Mouse (Mus musculus) adrenal gland, adult 18-20 months (tissue): ENCODE results near the gene 6030498E09Rik. TPM values are rescaled to one million over a fixed set of nuclear protein-coding genes. Genes with fewer than 3 reads are reported as not detected.

ENCODE experiments used
- DNase-seq, 2 experiments: peaks; one replicate each; pipeline ENCODE4 v3.0.0; 2021 to 2022; ENCODE audit warnings: low spot score in 2 of 2
- long read RNA-seq, 2 experiments: library from polyadenylated mRNA; stranded (forward); transcript quantifications; one replicate each; pipeline ENCODE4 v2.0.0; 2021
- microRNA-seq, 2 experiments: library from miRNA; unstranded; fragments of <30 nt; microRNA quantifications; one replicate each; pipeline ENCODE4 v1.2.0; 2021; ENCODE audit warnings: borderline number of aligned reads in 2 of 2
- total RNA-seq, 2 experiments: library from RNA; stranded (reverse); gene quantifications; 1 replicate in 1 of 2; 2 replicates in 1 of 2; pipeline ENCODE4 v1.2.3; 2021

The 6030498E09Rik gene
- under 1 TPM in 1 of 2 experiments, not detected in 1; 0.22 TPM for total RNA-seq
- long read RNA-seq, experiment 1, result 0 reads
- long read RNA-seq, experiment 2, result 0 reads

DNA sequence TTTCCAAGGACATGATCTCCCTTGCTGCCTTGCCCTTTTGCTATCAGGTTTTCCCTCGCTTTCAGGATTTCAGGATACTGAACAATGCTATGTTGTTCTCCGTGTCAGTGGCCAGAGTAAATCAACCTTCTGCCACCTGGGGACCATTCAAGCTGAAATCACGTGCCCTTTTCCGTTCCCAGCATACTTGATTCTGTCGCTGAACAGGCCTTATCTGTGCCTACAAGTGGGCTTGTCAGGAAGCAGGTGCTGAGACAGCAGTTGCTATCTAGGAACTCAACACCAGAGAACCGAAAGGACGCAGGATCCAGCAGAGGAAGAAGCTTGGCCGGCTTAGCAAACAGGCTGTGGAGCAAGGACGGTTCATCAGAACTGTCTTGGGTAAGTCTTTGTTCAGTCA is at the start of gene 6030498E09Rik:
Gene 6030498E09Rik, plus strand, starts transcription at position 194 of the 400 bp plus-strand sequence.
- DNase-seq, result no peak

DNA sequence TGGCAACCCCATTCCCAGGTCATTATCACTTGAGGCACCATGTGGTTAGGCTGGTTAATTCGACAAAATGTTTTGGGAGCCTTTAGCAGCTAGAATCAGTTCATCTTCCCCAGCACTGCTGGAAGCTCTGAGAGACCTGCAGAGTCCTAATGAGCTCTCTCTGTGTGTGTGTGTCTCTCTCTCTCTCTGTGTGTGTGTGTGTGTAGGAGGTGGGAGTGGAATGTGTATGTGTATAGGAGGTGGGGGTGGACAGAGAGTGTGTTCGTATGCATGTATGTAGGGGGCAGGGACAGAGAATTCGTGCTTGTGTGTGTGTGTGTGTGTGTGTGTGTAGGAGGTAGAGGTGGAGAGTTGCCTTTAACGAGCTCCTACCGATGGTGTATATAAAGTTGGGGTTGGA is 42.4 kb upstream of the 6030498E09Rik start:
- DNase-seq, result no peak

DNA sequence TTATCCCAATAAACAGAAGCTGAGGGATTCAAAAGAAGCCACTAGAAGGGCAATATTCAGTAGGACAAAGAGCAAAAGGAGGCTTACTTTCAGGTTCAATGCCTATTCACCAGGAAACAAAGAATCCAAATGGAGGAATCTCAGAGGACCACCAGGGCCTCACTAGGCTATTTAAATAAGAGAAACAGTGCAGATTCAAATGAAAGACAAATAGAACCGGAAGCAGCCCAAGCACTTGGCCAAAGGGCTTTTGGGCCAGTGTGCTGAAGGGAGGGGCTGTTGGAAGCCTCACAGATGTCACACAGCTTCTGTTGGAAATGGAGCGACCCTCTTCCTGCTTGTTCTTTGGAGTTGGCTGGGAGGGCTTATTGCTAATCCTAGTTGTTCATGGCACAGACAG is 41.8 kb upstream of the 6030498E09Rik start:
- no peak for DNase-seq

DNA sequence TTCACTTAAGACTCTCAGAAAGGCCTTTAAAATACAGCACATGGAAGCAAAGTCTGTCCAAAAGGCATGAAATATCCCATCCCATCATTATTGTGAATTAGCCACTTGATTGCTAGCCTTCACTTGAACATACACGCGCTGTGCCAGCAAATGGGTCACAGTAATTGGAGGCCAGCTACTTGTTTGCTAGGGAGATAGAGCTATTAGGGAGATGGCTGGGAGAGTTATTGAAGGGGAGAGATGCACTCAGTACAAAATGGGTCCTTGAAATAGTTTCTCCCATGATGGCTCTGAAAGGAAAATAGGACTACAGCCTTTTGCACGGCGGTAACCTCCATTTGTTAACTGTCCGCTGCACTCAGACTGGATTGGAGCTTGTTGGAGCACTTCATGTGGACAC is 38.8 kb upstream of the 6030498E09Rik start:
- no peak for DNase-seq

DNA sequence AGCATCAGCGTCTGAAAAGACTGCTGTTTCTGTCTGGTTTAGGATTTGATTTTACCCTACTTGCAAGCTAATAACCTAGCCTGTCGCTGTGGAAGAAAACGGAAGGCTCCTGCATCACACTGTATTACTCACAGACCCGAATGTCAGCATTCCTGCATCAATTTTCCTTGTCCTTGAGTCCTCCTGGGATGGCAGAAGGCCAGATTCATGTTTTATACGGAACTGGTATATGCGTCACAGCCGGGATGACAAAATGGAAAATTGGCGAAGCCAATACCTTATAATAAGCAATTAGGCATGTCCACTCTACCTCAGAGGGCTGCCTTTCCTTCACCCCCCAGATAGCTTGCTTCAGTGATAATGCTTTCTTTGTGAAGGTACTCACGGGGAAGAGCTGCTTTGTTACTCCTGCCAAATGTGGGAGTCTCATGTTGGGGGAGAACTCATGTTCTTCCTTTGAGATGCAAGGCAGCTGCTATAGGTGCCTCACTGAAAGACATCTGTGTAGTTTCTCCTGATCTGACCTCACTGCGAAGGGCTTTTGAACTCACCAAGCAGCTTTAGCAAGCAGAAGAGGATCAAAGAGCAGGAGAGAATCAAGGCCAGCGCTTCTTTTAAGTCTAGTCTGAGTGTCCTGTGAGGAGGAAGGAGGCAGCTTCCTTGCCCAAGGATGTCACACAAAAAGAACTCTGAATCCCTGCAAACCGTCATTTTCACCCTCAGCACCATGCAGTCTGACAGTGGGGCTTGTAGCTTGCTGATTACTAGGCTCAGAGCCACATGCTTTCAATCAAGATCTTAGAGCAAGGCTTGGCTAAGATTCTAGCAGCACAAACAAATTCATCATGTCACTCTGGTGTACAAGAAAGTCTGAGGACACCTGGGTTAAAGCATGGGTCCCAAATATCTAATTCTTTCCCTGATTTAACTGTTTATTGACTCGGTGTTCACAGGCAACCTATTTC is 37.3 kb upstream of the 6030498E09Rik start:
- peak; percentile 18 to 40 for DNase-seq

DNA sequence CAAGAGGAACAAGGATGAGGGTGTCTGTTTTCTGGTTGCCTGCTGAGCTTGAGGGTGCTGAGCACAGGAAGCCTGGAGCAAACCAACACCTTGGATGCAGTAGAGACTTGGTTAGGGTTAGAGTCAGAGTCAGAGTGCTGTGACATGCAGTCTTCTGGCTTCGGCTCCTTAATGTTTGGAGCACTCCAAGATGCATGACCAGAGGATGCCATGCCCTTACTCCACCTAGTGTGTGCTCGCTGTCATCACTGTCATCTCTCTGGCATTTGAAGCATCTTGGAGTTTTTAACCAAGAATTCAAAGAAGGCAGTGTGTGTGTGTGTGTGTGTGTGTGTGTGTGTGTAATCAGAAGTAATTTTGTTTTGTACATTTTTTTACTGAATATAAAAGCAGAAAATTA is 1.0 kb upstream of the 6030498E09Rik start:
- no peak for DNase-seq

DNA sequence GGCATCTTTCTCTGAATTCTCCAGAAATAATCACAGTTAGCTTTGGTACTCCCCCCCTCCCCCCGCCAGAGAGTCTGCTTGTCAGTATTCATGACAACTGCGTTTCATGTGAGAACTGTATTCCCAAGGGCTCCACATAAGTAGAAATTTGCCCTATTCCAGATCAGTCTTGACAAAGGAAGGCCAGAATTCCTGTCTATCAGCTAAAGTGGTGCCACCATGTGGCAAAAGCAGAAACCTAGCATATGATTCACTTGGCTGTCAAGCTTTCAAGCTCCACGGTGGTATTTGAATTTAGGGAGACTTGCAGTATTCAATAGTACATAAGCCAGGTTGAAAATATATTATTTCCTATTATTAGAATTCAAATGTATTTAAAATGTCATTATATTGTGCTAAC is 585 bp upstream of the 6030498E09Rik start:
- DNase-seq, result no peak

DNA sequence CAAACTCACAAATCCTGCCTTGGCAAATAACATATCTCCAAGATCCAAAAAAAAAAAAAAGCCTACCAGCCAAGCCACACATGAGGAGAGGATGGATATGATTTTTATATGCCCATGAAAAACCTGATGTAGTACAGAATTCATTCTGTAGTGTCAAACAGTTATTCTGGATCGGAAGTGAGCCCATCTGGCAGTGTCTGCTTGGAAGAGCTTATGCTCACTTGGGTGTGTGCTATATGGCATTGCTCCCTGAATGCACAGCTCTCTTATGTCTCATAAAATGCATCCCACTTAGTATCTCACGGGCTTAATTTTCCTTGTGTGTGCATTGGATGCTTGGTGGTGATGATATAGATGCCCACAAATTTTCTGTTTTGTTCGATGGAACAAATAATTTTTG is 21.9 kb downstream of the 6030498E09Rik start:
- no peak for DNase-seq

DNA sequence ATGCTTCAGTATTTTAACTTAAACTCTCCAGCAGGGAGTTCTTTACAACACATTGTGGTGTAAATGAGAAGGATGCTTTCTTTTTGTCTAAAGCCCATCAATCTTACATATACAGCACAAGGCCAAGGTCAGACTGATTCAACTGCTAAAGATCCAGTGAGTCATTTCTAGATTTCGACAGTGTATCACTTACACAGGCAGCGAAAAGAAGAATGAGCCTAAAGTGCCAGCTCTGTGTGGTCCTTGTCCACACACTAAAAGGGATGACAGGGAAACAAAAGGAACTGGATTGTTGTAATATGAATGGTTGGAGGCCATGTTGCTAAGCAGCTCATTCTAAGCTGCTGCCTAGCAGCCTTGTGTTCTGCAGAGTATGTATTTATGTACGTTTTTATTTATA is 41.5 kb downstream of the 6030498E09Rik start:
- no peak for DNase-seq

DNA sequence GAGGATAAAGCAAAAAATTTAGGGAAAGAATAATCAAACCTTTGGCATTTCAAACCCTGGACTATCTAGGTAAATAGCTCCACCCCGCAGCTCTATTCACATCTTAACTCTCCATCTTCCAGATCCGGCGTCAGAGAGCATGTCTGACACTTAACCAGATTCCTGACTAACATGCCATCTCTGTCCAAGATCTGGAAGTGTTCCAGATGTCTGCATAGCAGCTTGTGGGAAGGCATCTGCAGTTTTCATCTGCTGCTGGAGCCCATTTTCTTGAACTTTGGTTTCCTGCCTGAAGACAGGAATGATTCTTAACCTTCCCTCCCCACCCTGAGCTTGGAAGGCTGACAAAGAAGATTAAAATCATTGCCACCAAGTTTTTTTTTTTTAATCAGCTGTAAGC is 44.4 kb downstream of the 6030498E09Rik start:
- no peak for DNase-seq

DNA sequence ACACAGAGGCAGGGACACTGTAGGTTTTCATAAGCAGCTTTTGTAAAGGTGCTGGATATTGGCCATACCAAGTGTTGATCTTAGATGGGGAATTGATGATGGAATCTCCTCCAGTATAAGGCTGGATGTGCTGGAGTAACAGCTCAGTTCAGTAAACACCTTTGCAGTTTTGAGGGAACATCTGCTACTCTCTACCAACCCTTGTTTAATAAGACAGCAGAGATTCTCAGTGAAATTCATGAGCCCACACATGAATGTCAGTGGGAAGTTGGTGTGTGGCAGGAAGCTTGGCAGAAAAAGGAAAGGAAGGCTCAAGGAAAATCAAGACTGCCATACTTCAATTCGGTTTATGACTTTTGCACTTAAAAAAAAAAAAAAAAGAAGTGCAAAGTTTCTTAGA is 186.1 kb downstream of the 6030498E09Rik start:
- no peak for DNase-seq

DNA sequence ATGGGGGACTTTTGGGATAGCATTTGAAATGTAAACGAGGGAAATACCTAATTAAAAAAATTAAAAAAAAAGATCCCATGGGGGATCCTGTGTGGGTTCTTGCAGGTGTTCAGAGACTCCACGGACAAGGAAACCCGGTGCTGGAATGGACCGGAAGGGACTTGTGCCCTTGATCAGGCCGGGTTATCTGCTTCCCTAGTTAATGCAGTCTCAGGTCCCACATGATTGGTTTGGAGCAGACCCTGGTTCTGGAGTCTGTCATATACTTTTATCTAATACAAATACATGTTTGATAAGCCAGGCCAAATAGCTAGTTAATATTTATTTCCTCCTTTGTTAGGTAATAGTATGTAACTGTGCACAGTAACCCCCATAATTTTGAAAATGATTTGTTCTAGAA is 223.8 kb downstream of the 6030498E09Rik start:
- no peak for DNase-seq

Small RNA genes lying within 50 kb of the gene (microRNA-seq; reads per million reads assigned to microRNA genes)
- 0 reads per million in 2 experiments for gene Gm25642

Other genes starting within 250 kb of the 6030498E09Rik start
- 10 to 100 TPM; 31.6 to 33.8 TPM for gene Cul4b, start 196.5 kb upstream of the 6030498E09Rik start, total RNA-seq
- gene Mcts1, start 172.1 kb upstream of the 6030498E09Rik start, total RNA-seq, result 10 to 100 TPM; 74.0 to 83.0 TPM
- 10 to 100 TPM; 24.8 to 28.0 TPM for gene C1galt1c1, start 137.6 kb upstream of the 6030498E09Rik start, total RNA-seq